Mouse (Mus musculus) stomach, embryonic 16.5 days (tissue): ENCODE results near the gene Nrxn3. TPM values are rescaled to one million over a fixed set of nuclear protein-coding genes. Genes with fewer than 3 reads are reported as not detected.

Experiments
- ATAC-seq: fragments of 200-750 bp; cut with Nextera tagmentation; 2 replicates; pipeline ENCODE4 v1.8.0; 2017; ENCODE audit warnings: moderate number of reproducible peaks, moderate TSS enrichment; ENCODE audit not compliant: insufficient read depth, low FRiP score
- H3K27ac ChIP-seq: fragments of 300-500 bp; sonication (generic); 2 replicates; pipeline ENCODE4 v1.5.1; 2014; ENCODE audit warnings: low read length
- H3K27me3 ChIP-seq: fragments of 300-500 bp; sonication (generic); 2 replicates; pipeline ENCODE4 v1.6.1; 2014; ENCODE audit warnings: low read length, control low read depth, mixed read lengths; ENCODE audit not compliant: control insufficient read depth, insufficient read depth
- H3K36me3 ChIP-seq: fragments of 300-500 bp; sonication (generic); 2 replicates; pipeline ENCODE4 v1.6.1; 2014; ENCODE audit warnings: low read length; ENCODE audit not compliant: control insufficient read depth, insufficient read depth
- H3K4me1 ChIP-seq: fragments of 300-500 bp; sonication (generic); 2 replicates; pipeline ENCODE4 v1.6.1; 2014; ENCODE audit warnings: low read length, control low read depth, mixed read lengths; ENCODE audit not compliant: control insufficient read depth, insufficient read depth
- H3K4me2 ChIP-seq: fragments of 300-500 bp; sonication (generic); 2 replicates; pipeline ENCODE4 v1.6.1; 2014; ENCODE audit warnings: low read depth, low read length, mixed read lengths
- H3K4me3 ChIP-seq: fragments of 300-500 bp; sonication (generic); replicated peaks from 2 replicates; pipeline ENCODE4 v1.5.1; 2014; ENCODE audit warnings: mild to moderate bottlenecking, low read length
- H3K9ac ChIP-seq: fragments of 300-500 bp; sonication (generic); 2 replicates; pipeline ENCODE4 v1.6.1; 2014; ENCODE audit warnings: low read length
- H3K9me3 ChIP-seq: fragments of 300-500 bp; sonication (generic); replicated peaks from 2 replicates; pipeline ENCODE4 v1.6.1; 2016; ENCODE audit warnings: low read length, control low read depth; ENCODE audit not compliant: control insufficient read depth
- WGBS: fragments of 180-500 bp; shearing (Covaris S2); extraction: QIAGEN DNeasy Blood & Tissue Kit; methylation state at CpG from one replicate; pipeline ENCODE4 v1.1.7; 2014; 5-methylcytosine and 5-hydroxymethylcytosine counted together
- polyA plus RNA-seq: library from polyadenylated mRNA; unstranded; fragments of >200 nt; fragmentation: Nextera tagmentation; extraction: Ambion mirVana; gene quantifications from 2 replicates; pipeline ENCODE4 v1.2.1, GENCODE M21; 2015

The Nrxn3 gene
- polyA plus RNA-seq, 1 experiment from 2014 or later = 2.2 TPM

DNA sequence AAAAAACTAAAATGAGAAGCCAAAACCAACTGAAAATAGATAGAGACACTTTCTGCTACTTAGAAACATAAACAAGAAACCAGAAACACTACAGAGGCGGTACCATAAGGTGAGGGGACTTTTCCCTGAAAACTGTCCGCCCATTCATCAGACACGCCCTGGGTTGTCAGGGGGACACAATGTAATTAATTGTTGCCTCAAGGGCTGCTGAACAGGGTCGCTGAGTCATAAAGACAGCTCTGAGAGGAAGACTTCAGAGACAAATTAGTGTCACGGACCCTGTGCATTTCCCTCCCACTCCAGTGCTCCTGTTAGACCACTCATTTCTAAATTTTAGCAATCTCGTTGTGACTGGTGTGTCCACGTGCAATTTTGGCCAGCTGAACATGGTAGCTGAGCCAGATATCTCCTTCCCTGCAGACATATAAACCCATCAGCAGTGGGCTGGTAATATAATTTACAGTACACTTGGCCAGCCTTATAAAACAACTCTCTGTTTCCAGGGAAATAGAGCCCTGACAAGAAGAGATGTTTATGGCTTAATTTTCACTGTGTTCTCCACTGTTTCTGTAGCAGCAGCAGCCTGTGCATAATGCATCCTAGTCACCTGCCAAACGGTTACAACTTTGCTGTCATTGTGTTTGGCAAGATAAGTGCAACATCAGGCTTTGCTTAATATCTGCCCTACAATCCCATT lies 603.3 kb downstream of the Nrxn3 start:
- H3K9ac ChIP-seq = no peak overlapping the region
- WGBS = 35% methylated on average over 8 of the region's 8 CpGs
- H3K9me3 ChIP-seq = no peaks in the 10 kb centered on the region
- H3K36me3 ChIP-seq = no peaks in the 10 kb centered on the region
- H3K4me1 ChIP-seq = no peaks in the 10 kb centered on the region
- H3K4me3 ChIP-seq = no peak overlapping the region
- H3K27me3 ChIP-seq = no peaks in the 10 kb centered on the region
- ATAC-seq = no peak
- H3K4me2 ChIP-seq = no peak overlapping the region
- H3K27ac ChIP-seq = no peak overlapping the region

DNA sequence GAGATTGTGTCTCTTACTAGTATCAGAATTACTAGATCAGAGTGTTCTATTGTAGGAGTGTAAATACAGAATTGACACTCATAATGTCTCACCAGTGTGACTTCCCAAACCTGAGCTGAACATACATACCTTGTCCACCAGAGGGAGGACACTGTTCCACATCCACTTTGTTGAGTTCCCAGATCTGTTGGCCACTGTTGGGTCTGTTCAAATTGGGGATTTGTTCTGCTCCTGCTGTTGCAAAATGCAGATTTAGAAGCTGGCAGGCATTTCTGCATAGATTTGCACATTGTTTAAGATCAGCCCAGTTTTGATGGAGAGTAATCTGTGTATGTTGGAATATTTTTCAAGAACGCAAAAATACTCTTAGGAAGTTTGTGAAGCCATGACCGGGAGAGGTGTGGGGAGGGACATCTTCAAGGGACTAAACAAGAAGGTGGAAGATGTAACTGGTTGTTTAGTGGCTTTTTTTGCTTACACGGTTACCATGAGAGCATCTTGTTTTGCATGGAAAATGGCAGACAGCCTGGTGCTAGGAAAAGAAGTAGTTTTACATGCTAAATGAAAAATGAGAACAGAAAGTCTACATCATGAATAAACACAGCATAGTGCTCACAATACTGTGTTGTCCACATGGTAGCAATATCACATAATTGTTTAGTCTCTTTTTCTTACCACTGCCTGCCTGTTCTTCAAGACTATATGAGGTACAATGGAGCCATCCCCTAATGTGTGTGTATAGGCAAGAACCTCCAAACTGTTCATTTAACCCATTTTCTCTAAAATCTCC lies 609.0 kb downstream of the Nrxn3 start:
- Histone ChIP-seq H3K4me1 (no peaks in the 10 kb centered on the region), H3K27me3 (no peaks in the 10 kb centered on the region), H3K4me2 (no peak overlapping the region), H3K27ac (no peak overlapping the region), H3K36me3 (no peaks in the 10 kb centered on the region), H3K9me3 (no peaks in the 10 kb centered on the region), H3K9ac (no peak overlapping the region), H3K4me3 (no peak overlapping the region)
- 91% methylated on average over 3 of the region's 3 CpGs for WGBS
- no peak for ATAC-seq

DNA sequence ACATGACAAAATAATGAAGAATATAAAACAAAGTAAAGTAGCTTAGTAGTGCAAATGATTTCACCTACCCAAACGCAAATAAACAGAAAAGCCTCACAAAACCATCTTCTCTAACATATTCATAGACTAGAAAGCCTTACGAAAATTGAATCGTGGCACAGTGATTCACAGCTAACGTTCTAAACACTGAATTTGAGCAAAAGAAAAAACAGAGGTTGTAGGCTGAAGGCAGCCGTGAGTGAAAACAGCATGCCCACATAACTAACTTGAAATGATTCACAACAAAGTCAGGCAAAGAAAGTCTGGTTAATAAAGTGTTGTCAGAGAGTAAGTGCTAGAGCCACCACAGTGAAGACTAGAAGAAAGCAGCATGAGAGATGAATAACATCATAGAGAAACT lies 610.8 kb downstream of the Nrxn3 start:
- Histone ChIP-seq H3K9ac (no peak overlapping the region), H3K27ac (no peak overlapping the region), H3K27me3 (no peaks in the 10 kb centered on the region), H3K4me2 (no peak overlapping the region), H3K9me3 (no peaks in the 10 kb centered on the region), H3K36me3 (no peaks in the 10 kb centered on the region), H3K4me3 (no peak overlapping the region), H3K4me1 (no peaks in the 10 kb centered on the region)
- no peak for ATAC-seq
- WGBS = 85% methylated on average over 5 of the region's 5 CpGs

DNA sequence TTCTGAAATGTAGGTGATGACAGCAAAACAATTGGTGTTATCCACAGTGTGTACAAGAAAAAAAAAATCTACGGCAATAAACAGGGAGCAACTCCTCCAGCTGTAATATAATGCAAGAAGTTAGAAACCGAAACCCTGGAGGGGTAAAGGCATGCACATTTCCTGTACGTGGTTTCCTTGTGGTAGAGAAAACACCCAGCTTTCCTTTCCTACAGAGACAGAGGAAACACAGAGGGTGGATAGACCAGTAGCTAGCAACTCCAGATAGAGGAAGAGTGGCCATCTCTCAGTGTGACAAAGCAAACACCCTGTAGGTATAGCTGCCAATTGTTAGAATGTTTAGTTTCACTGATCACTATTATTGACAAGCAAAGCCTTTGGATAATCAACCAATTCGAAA lies 642.2 kb downstream of the Nrxn3 start:
- no peak for ATAC-seq
- H3K36me3 ChIP-seq = no peaks in the 10 kb centered on the region
- no peak overlapping the region for H3K4me2 ChIP-seq
- no peaks in the 10 kb centered on the region for H3K9me3 ChIP-seq
- H3K27me3 ChIP-seq = no peaks in the 10 kb centered on the region
- H3K9ac ChIP-seq = no peak overlapping the region
- WGBS = 66% methylated on average over 4 of the region's 4 CpGs
- H3K27ac ChIP-seq = no peak overlapping the region
- H3K4me1 ChIP-seq = no peaks in the 10 kb centered on the region
- no peak overlapping the region for H3K4me3 ChIP-seq

DNA sequence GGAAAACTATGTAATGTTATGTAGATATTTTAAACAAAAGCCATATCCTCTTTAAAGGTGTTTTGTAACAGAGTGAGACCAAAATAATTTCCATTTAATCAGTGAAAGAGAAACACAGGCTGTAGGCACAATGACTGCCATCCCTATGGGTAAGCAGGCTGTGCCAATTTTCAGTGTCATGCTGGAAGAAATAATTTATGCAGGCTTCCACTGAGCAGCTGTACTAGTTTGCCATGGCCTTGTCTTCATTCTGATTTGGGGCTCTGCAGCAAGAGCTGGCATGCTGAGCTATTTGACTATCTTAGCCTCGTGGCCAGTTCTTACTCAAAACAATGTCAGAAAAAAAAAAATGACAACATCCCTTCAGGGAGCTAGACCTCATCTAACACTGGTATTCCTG lies 647.3 kb downstream of the Nrxn3 start:
- H3K4me3 ChIP-seq = no peak overlapping the region
- no peaks in the 10 kb centered on the region for H3K4me1 ChIP-seq
- no peak for ATAC-seq
- H3K9ac ChIP-seq = no peak overlapping the region
- WGBS = 25% methylated on average over 1 of the region's 1 CpGs
- no peaks in the 10 kb centered on the region for H3K27me3 ChIP-seq
- no peak overlapping the region for H3K4me2 ChIP-seq
- H3K9me3 ChIP-seq = no peaks in the 10 kb centered on the region
- no peaks in the 10 kb centered on the region for H3K36me3 ChIP-seq
- no peak overlapping the region for H3K27ac ChIP-seq

DNA sequence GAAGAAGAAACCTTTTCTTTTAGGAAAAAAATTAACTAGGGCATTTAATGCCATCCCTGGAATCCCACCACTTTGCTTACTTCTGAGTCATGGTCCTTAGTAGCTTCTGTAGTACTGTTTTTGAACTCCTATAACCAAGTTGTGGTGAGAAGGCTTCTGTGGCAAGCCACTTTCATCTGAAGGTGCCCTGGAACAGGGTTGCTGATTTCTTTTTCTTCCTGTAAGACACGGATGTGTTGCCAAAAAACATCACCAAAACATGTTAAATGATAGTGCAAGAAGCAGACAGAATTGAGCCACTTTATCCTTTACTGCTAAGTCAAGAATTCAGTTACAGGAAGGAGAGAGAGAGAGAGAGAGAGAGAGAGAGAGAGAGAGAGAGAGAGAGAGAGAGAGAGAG lies 653.9 kb downstream of the Nrxn3 start:
- Histone ChIP-seq H3K27ac (no peak overlapping the region), H3K4me3 (no peak overlapping the region), H3K4me1 (no peaks in the 10 kb centered on the region), H3K4me2 (no peak overlapping the region), H3K9me3 (no peaks in the 10 kb centered on the region), H3K36me3 (no peaks in the 10 kb centered on the region), H3K9ac (no peak overlapping the region), H3K27me3 (no peaks in the 10 kb centered on the region)
- no peak for ATAC-seq
- WGBS = 39% methylated on average over 1 of the region's 1 CpGs

DNA sequence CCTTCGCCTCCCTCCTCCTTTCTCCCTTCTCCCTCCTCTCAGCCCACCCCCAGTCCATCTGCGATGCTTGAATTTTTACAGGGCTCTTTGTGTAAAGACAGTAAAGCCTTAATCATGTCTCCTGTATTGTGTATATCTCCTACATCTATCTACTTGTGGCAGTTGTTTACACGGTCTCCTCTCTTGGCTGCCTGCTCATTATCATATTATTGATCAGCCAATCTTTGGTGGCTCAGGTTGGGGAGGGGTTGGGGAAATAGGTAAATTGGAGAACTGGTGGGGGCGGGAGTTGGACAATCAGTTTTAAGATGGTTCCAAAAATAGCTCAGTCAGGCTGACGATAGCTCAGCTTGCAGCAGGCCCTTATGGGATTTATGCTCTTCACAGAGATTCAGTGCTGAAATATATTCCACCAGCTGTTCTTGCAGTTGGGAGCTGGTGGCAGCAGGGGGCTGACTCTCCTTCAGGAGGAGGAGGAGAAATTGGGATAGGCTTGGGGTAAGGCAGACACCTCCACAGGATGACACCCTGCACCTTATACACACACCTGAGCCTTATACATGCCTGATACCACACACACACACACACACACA lies 654.5 kb downstream of the Nrxn3 start:
- WGBS = 21% methylated on average over 5 of the region's 5 CpGs
- H3K4me1 ChIP-seq = no peaks in the 10 kb centered on the region
- no peaks in the 10 kb centered on the region for H3K9me3 ChIP-seq
- no peaks in the 10 kb centered on the region for H3K27me3 ChIP-seq
- no peak overlapping the region for H3K27ac ChIP-seq
- ATAC-seq = no peak
- H3K9ac ChIP-seq = no peak overlapping the region
- no peak overlapping the region for H3K4me2 ChIP-seq
- no peak overlapping the region for H3K4me3 ChIP-seq
- no peaks in the 10 kb centered on the region for H3K36me3 ChIP-seq

DNA sequence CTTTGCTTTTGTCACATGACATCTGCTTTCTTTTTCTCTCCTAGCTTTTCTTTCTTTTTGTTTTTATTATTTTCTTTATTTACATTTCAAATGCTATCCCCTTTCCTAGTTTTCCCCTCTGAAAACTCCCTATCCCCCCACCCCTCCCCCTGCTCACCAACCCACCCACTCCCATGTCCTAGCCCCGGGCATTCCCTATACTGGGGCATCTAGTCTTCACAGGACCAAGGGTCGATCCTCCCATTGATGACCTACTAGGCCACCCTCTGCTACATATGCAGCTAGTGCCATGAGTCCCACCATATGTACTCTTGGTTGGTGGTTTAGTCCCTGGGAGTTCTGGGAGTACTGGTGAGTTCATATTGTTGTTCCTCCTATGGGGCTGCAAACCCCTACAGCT lies 655.0 kb downstream of the Nrxn3 start:
- no peaks in the 10 kb centered on the region for H3K4me1 ChIP-seq

DNA sequence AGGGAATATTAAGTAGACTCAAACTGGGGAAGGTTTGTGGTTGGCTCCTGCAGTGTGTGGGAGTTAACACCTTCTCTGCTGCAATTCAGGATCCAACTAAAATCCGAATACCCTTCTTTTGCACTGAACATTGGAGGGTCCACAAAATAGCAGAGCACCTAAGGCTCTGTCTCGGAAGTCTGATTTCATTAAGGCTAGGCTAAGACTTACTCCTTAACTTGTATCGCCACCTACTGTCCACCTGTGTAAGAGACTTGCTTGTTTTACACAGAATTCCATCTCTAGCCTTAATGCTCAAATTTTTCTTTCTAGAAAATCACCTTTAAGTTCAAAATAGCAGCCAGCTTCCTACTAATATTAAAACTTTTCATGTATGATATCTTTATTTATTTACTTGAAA lies 660.6 kb downstream of the Nrxn3 start:
- H3K4me3 ChIP-seq = no peak overlapping the region
- no peaks in the 10 kb centered on the region for H3K4me1 ChIP-seq
- H3K36me3 ChIP-seq = no peaks in the 10 kb centered on the region
- H3K27me3 ChIP-seq = no peaks in the 10 kb centered on the region
- H3K27ac ChIP-seq = no peak overlapping the region
- H3K9me3 ChIP-seq = no peaks in the 10 kb centered on the region
- 14% methylated on average over 3 of the region's 3 CpGs for WGBS
- H3K9ac ChIP-seq = no peak overlapping the region
- H3K4me2 ChIP-seq = no peak overlapping the region
- ATAC-seq = no peak

More for the DNA sequence above, 655.0 kb downstream of the Nrxn3 start:
- no peak overlapping the region for H3K9ac ChIP-seq
- ATAC-seq = no peak
- H3K9me3 ChIP-seq = no peaks in the 10 kb centered on the region
- H3K4me3 ChIP-seq = no peak overlapping the region
- no peaks in the 10 kb centered on the region for H3K36me3 ChIP-seq
- H3K27me3 ChIP-seq = no peaks in the 10 kb centered on the region
- WGBS = 71% methylated on average over 2 of the region's 2 CpGs
- H3K27ac ChIP-seq = no peak overlapping the region
- H3K4me2 ChIP-seq = no peak overlapping the region
